Mouse (Mus musculus): ENCODE data around the gene Smg6.

- TF ChIP-seq CTCF (IDR thresholded peaks at IDR 0.05; ENCODE audit: control insufficient read depth, insufficient read depth, low read length): no peak
- no peak for TF ChIP-seq POLR2A (IDR thresholded peaks at IDR 0.05; ENCODE audit: borderline replicate concordance, control insufficient read depth, low read depth, low read length)
Observed at GRCm38 (mm10) chr11:75196131-75196530, 270.5 kb downstream of the Smg6 start.
